Mouse (Mus musculus): ENCODE measurements around the gene Fam160b1. TPM values are rescaled to one million over a fixed set of nuclear protein-coding genes. Genes with fewer than 3 reads are reported as not detected.

The Fam160b1 gene
- polyA plus RNA-seq, 1 experiment = 13.7 TPM

DNA sequence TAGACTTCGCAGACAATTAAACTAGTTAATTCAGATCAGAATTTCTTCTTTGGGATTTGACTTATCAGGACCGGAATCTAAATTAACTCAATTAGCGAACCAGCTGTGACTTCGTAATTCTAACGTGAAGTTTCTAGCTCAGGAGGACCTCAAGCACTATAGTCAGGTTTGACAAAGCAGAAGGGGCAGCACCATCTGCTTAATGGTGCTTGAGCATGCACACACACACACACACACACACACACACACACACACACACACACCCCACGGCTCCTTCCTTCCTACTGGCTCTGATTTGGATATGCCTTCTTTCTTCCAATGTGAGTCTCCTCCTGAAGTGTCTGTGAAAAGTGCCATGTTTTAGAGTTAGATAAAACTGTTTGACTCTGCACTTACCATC, 73.5 kb downstream of the Fam160b1 start:
- Histone ChIP-seq H3K27me3 (ENCODE audit: control insufficient read depth, insufficient read depth, low read length) (no peaks in the 10 kb centered on the region), H3K36me3 (ENCODE audit: control insufficient read depth, insufficient read depth, low read length) (no peaks in the 10 kb centered on the region)
- TF ChIP-seq CTCF (IDR thresholded peaks at IDR 0.05; ENCODE audit: control insufficient read depth, insufficient read depth, insufficient replicate concordance, low read depth, low read length) (no peak), POLR2A (IDR thresholded peaks at IDR 0.05; ENCODE audit: control insufficient read depth, low read depth, low read length) (no peak)

DNA sequence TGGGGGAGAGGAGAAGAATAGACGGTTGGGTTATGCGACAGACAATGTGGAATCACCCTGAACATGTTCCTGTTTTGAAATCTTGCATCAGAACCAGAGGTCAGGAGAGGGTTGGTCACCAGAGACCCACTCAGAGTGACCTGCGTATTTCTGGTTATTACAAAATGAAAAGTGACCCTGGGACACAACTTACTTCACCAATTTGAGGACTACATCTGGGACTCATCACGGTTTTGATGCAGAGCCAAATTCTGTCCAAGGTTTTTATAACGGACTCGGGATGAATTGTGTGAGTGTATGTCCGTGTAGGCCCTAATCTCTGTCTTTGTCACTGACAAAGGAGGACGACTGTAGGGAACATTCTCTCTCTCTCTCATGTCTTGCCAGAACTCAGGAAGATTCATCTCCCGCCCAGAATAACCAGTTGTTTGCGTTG, 76.1 kb downstream of the Fam160b1 start:
- H3K36me3 ChIP-seq (ENCODE audit: control insufficient read depth, insufficient read depth, low read length) = no peaks in the 10 kb centered on the region
- no peak overlapping the region for H3K27ac ChIP-seq (ENCODE audit: control insufficient read depth, insufficient read depth, low read depth, low read length)
- H3K27me3 ChIP-seq (ENCODE audit: control insufficient read depth, insufficient read depth, low read length) = no peaks in the 10 kb centered on the region
- TF ChIP-seq POLR2A (IDR thresholded peaks at IDR 0.05; ENCODE audit: control insufficient read depth, low read depth, low read length) (no peak), CTCF (IDR thresholded peaks at IDR 0.05; ENCODE audit: control insufficient read depth, insufficient read depth, insufficient replicate concordance, low read depth, low read length) (no peak)
- H3K4me1 ChIP-seq (ENCODE audit: control insufficient read depth, insufficient read depth, low read length) = no peaks in the 10 kb centered on the region; the same call in 1 of the 2 replicates
- H3K4me3 ChIP-seq (ENCODE audit: control insufficient read depth, low read depth, low read length) = no peak overlapping the region

More for the DNA sequence above, 73.5 kb downstream of the Fam160b1 start:
- no peaks in the 10 kb centered on the region; the same call in 1 of the 2 replicates for H3K4me1 ChIP-seq (ENCODE audit: control insufficient read depth, insufficient read depth, low read length)
- no peak overlapping the region for H3K27ac ChIP-seq (ENCODE audit: control insufficient read depth, insufficient read depth, low read depth, low read length)
- no peak overlapping the region for H3K4me3 ChIP-seq (ENCODE audit: control insufficient read depth, low read depth, low read length)

DNA sequence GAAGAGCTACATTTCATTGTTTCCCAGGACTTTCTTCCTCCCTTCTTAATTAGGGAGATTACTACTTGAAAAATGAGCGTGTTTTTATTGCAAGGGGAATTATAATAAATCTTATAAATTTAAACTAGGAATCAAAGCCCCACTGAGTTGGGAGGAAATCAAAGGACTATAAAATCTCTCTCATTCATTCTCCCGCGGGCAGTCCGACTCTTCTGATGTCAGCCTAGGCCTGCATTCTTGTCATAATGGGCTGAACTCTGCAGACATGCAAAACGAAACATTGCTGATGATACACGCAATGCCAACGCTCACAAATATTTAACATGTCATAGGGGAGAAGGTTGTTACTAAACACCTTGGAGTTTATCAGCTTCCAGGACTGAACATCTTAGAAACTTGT, 76.6 kb downstream of the Fam160b1 start:
- TF ChIP-seq POLR2A (IDR thresholded peaks at IDR 0.05; ENCODE audit: control insufficient read depth, low read depth, low read length) (no peak), CTCF (IDR thresholded peaks at IDR 0.05; ENCODE audit: control insufficient read depth, insufficient read depth, insufficient replicate concordance, low read depth, low read length) (no peak)
- Histone ChIP-seq H3K27me3 (ENCODE audit: control insufficient read depth, insufficient read depth, low read length) (no peaks in the 10 kb centered on the region), H3K4me1 (ENCODE audit: control insufficient read depth, insufficient read depth, low read length) (no peaks in the 10 kb centered on the region; the same call in 1 of the 2 replicates), H3K4me3 (ENCODE audit: control insufficient read depth, low read depth, low read length) (no peak overlapping the region), H3K36me3 (ENCODE audit: control insufficient read depth, insufficient read depth, low read length) (no peaks in the 10 kb centered on the region), H3K27ac (ENCODE audit: control insufficient read depth, insufficient read depth, low read depth, low read length) (no peak overlapping the region)

Other genes with a start within 250 kb of the Fam160b1 start
- gene Ablim1, start 45.8 kb upstream of the Fam160b1 start, polyA plus RNA-seq (2012; rRNA removed) = 3.0 and 4.1 TPM in 2 replicates
- 1.8 and 1.9 TPM in 2 replicates for gene Trub1, start 92.2 kb downstream of the Fam160b1 start, polyA plus RNA-seq (2012; rRNA removed)

All from testis, adult 2 months (tissue).